Mouse (Mus musculus) ovary, postnatal 14 days (tissue): ENCODE measurements around the gene Gm11084.

Source experiments
- DNase-seq: peaks from one replicate; pipeline ENCODE4 v3.0.0; 2022; ENCODE audit warnings: low spot score

Gm11084 gene

GRCm38 (mm10) chr2:72924981-72925380 is 61.5 kb downstream of the Gm11084 start:
- no peak for DNase-seq
